Mouse (Mus musculus) liver, adult 2 months (tissue): ENCODE data around the gene 1110059G10Rik.

Experiments used
- CTCF ChIP-seq: fragments of 200-500 bp; IDR thresholded peaks from 2 replicates; pipeline ENCODE4 v1.5.1; 2011; ENCODE audit warnings: low read depth, low read length, control low read depth
- POLR2A ChIP-seq: fragments of 200-500 bp; IDR thresholded peaks from 2 replicates; pipeline ENCODE4 v1.6.1; 2011; ENCODE audit warnings: low read length, control low read depth; ENCODE audit not compliant: insufficient read depth; ENCODE audit errors: extremely low read depth

DNA sequence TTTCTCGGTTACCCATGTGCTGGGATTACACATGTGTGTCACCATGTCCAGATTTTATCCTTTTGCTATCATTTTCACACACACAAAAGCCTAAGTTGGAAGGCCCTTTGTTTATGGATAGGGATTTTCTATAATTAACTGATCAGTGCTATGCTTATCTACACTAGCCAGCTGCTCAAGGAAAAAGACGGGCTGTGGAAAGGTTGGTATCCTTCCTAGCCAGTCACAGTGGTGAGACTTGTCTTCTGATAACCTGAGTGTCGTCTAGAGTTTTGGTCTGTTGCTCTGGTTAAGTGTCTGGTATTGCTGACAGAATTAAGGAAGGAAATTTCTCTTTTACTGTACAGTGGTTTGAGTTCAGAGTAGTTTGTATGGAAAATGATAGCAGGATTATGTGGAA is 21.9 kb downstream of the 1110059G10Rik start:
- TF ChIP-seq CTCF = no peak
- TF ChIP-seq POLR2A = no peak
